Mouse (Mus musculus): ENCODE measurements around the gene Stk10. TPM values are rescaled to one million over a fixed set of nuclear protein-coding genes. Genes with fewer than 3 reads are reported as not detected.

Gene Stk10
- polyA plus RNA-seq, 1 experiment from 2014 or later = 2.6 TPM

DNA sequence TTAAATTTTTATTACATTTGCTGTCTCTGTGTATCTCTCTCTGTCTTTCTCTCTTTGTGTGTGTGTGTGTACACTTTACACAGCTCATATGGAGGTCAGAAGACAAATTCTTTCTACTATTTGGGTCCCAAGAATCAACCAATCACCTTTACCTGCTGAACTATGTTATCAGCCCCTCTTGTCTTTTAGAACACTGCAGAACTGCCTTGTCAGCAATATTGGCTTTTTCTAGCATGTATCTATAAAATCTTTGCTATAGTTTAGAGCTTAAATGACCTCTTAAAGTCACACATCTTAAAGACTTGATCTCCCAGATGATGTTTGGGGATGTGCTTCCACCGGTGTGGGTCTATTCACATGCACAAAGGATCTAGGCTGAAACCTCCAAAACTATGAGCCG, 42.0 kb upstream of the Stk10 start:
- 97% methylated on average over 2 of the region's 2 CpGs for WGBS
- Histone ChIP-seq H3K9me3 (ENCODE audit: control insufficient read depth) (no peaks in the 10 kb centered on the region), H3K4me1 (replicated peaks; ENCODE audit: control insufficient read depth, insufficient read depth, low read length) (0 out of 2 replicates have a peak, but pooled peaks cover 5% of the 10 kb centered on the region), H3K27me3 (replicated peaks; ENCODE audit: control insufficient read depth, insufficient read depth, low read length) (no peaks in the 10 kb centered on the region), H3K9ac (ENCODE audit: low read depth, low read length) (no peak overlapping the region), H3K36me3 (ENCODE audit: control insufficient read depth, insufficient read depth) (no peaks in the 10 kb centered on the region), H3K27ac (ENCODE audit: low read depth, low read length) (no peak overlapping the region), H3K4me3 (ENCODE audit: low read depth, low read length) (no peak overlapping the region), H3K4me2 (replicated peaks; ENCODE audit: low read depth) (no peak overlapping the region)
- no peak for ATAC-seq
- no peak for TF ChIP-seq CTCF (IDR thresholded peaks at IDR 0.05; ENCODE audit: low read depth)

DNA sequence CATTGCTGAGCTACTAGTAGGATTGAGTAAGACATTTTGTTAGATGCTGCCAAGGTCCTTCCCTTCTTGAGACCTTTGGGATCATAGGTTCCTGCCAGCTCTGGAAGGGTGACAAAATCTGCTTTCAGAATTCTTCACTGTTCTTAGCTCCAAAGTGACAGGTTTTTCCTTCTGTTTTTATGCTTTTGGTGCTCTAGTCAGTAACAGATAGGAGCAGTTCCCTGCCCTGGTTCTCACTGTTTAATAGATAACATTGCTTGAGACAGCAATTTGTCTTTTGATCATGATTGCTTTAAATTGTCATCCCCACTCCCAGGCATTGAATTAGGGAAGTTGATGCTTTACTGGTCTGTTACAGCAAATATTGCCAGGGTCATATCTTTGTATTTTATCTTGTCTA, 39.8 kb upstream of the Stk10 start:
- H3K4me2 ChIP-seq (replicated peaks; ENCODE audit: low read depth) = no peak overlapping the region
- H3K9ac ChIP-seq (ENCODE audit: low read depth, low read length) = no peak overlapping the region
- H3K4me3 ChIP-seq (ENCODE audit: low read depth, low read length) = no peak overlapping the region
- H3K27ac ChIP-seq (ENCODE audit: low read depth, low read length) = no peak overlapping the region
- no peaks in the 10 kb centered on the region for H3K9me3 ChIP-seq (ENCODE audit: control insufficient read depth)
- 0 out of 2 replicates have a peak, but pooled peaks cover 5% of the 10 kb centered on the region for H3K4me1 ChIP-seq (replicated peaks; ENCODE audit: control insufficient read depth, insufficient read depth, low read length)
- ATAC-seq = no peak
- H3K36me3 ChIP-seq (ENCODE audit: control insufficient read depth, insufficient read depth) = no peaks in the 10 kb centered on the region
- no peaks in the 10 kb centered on the region for H3K27me3 ChIP-seq (replicated peaks; ENCODE audit: control insufficient read depth, insufficient read depth, low read length)
- no peak for TF ChIP-seq CTCF (IDR thresholded peaks at IDR 0.05; ENCODE audit: low read depth)

- Histone ChIP-seq H3K4me1 (replicated peaks; ENCODE audit: control insufficient read depth, insufficient read depth, low read length) (no peaks in the 10 kb centered on the region), H3K9me3 (ENCODE audit: control insufficient read depth) (no peaks in the 10 kb centered on the region), H3K9ac (ENCODE audit: low read depth, low read length) (no peak overlapping the region), H3K36me3 (ENCODE audit: control insufficient read depth, insufficient read depth) (no peaks in the 10 kb centered on the region), H3K4me3 (ENCODE audit: low read depth, low read length) (no peak overlapping the region), H3K27ac (ENCODE audit: low read depth, low read length) (no peak overlapping the region), H3K4me2 (replicated peaks; ENCODE audit: low read depth) (no peak overlapping the region), H3K27me3 (replicated peaks; ENCODE audit: control insufficient read depth, insufficient read depth, low read length) (no peaks in the 10 kb centered on the region)
- no peak for TF ChIP-seq CTCF (IDR thresholded peaks at IDR 0.05; ENCODE audit: low read depth)
- 72% methylated on average over 2 of the region's 2 CpGs for WGBS
- no peak for ATAC-seq
Measured at GRCm38 (mm10) chr11:32495283-32495682, 37.8 kb upstream of the Stk10 start.

DNA sequence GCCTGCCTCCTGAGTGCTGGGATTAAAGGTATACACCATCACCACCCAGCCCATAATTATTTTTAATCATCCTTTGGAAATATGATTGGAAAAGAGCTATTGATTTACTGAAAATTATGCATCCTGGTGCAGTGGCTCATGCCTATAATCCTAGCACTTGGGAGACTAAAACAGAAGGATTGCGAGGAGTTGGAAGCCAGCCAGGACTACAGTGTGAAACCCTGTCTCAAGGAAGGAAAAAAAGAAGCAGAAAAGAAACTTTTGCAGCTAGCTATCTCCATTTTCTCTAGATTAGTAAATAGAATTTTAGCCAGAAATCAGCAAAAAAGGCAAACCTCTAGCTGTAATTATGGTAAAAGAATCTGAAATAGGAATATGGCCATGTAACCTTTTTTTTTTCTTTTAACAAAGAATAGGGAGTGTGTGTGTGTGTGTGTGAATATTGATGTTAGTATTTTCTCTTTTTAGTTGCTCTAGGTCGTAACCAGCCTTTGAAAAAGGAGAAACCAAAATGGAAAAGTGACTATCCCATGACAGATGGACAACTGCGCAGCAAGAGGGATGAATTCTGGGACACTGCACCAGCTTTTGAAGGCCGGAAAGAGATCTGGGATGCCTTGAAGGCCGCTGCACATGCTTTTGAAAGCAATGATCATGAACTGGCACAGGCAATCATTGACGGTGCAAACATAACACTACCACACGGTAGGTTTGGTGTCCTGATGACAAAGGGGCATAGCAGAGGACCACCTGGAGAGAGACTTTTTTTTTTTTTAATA, 34.2 kb upstream of the Stk10 start:
- H3K4me3 ChIP-seq (ENCODE audit: low read depth, low read length) = no peak overlapping the region
- TF ChIP-seq CTCF (IDR thresholded peaks at IDR 0.05; ENCODE audit: low read depth) = no peak
- no peaks in the 10 kb centered on the region for H3K4me1 ChIP-seq (replicated peaks; ENCODE audit: control insufficient read depth, insufficient read depth, low read length)
- whole genome bisulfite sequencing = 88% methylated on average over 7 of the region's 7 CpGs
- H3K9ac ChIP-seq (ENCODE audit: low read depth, low read length) = no peak overlapping the region
- H3K27me3 ChIP-seq (replicated peaks; ENCODE audit: control insufficient read depth, insufficient read depth, low read length) = no peaks in the 10 kb centered on the region
- no peak overlapping the region for H3K27ac ChIP-seq (ENCODE audit: low read depth, low read length)
- H3K9me3 ChIP-seq (ENCODE audit: control insufficient read depth) = no peaks in the 10 kb centered on the region
- ATAC-seq = no peak
- no peaks in the 10 kb centered on the region for H3K36me3 ChIP-seq (ENCODE audit: control insufficient read depth, insufficient read depth)
- H3K4me2 ChIP-seq (replicated peaks; ENCODE audit: low read depth) = no peak overlapping the region

DNA sequence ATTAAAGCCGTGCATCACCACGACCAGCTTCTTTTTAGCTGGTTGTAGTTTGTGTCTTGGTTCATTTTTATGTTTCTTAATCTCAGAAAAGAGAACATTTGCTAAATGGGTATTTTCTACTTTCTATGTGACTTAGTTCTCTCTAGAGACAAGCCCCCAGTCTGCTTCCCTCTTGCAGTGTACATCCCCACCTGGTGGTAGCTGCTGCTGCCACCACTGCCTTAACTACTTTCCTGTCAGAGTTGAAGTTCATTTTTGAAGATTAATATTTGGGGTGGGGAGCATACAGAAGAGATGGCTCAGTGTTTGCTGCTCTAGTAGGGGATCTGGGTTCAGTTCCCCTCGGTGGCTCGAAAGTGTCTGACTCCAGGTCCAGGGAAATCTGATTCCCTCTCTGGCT, 33.2 kb upstream of the Stk10 start:
- no peaks in the 10 kb centered on the region for H3K36me3 ChIP-seq (ENCODE audit: control insufficient read depth, insufficient read depth)
- H3K27me3 ChIP-seq (replicated peaks; ENCODE audit: control insufficient read depth, insufficient read depth, low read length) = no peaks in the 10 kb centered on the region
- no peak overlapping the region for H3K9ac ChIP-seq (ENCODE audit: low read depth, low read length)
- no peak overlapping the region for H3K4me3 ChIP-seq (ENCODE audit: low read depth, low read length)
- no peak for ATAC-seq
- no peaks in the 10 kb centered on the region for H3K9me3 ChIP-seq (ENCODE audit: control insufficient read depth)
- 92% methylated on average over 4 of the region's 4 CpGs for WGBS
- H3K27ac ChIP-seq (ENCODE audit: low read depth, low read length) = no peak overlapping the region
- no peaks in the 10 kb centered on the region for H3K4me1 ChIP-seq (replicated peaks; ENCODE audit: control insufficient read depth, insufficient read depth, low read length)
- no peak overlapping the region for H3K4me2 ChIP-seq (replicated peaks; ENCODE audit: low read depth)
- TF ChIP-seq CTCF (IDR thresholded peaks at IDR 0.05; ENCODE audit: low read depth) = peak; percentile 41; the same call in 1 of the 2 replicates

DNA sequence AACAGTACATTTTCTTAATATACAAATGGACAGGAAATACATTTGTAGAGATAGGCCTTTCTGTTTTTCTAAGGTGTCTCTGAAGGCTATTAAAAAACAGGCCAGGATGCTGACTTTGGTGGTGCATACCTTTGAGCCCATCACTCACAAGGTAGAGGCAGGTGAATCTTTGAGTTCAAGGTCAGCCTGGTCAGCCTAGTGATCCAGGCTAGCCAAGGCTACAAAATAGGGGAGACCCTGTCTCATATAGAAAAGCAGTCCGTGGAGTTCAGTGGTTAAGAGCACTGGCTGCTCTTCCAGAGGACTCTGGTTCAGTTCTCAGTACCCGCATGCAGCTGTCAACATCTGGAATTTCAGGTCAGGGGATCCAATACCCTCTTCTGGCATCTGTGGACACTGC, 29.4 kb upstream of the Stk10 start:
- WGBS = 98% methylated on average over 2 of the region's 2 CpGs
- no peak overlapping the region for H3K27ac ChIP-seq (ENCODE audit: low read depth, low read length)
- no peaks in the 10 kb centered on the region for H3K27me3 ChIP-seq (replicated peaks; ENCODE audit: control insufficient read depth, insufficient read depth, low read length)
- no peaks in the 10 kb centered on the region for H3K4me1 ChIP-seq (replicated peaks; ENCODE audit: control insufficient read depth, insufficient read depth, low read length)
- H3K9ac ChIP-seq (ENCODE audit: low read depth, low read length) = no peak overlapping the region
- H3K36me3 ChIP-seq (ENCODE audit: control insufficient read depth, insufficient read depth) = no peaks in the 10 kb centered on the region
- no peaks in the 10 kb centered on the region for H3K9me3 ChIP-seq (ENCODE audit: control insufficient read depth)
- ATAC-seq = no peak
- TF ChIP-seq CTCF (IDR thresholded peaks at IDR 0.05; ENCODE audit: low read depth) = no peak
- H3K4me3 ChIP-seq (ENCODE audit: low read depth, low read length) = no peak overlapping the region
- H3K4me2 ChIP-seq (replicated peaks; ENCODE audit: low read depth) = no peak overlapping the region
